11 mouse cellular contexts compared by ENCODE assay signal in the genomic region with DNA sequence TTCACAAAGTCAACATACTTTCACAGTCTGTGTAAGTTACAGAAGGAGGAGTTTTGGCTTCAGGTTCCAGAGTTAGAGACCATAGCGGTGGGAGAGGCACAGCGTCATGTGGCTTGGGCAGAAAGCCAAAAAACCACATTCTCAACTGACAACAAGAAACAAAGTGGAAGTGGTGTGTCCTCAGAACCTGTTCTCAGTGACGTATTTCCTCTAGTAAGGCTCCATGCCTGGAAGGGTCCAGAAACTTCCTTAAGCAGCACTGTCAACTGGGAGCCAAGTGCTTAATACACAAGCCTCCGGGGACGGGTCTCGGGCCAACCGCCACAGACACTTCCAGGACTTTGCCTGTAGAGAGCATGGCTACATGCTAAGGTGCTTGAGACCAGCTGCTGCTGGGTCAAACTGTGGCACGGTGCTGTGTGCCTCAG.
DNase-seq lines count a peak whose midpoint lies in the region; ATAC-seq lines count a peak whose summit lies in the region.
"Had no signal": no experiment of that assay in that cellular context is flagged by ENCODE, and none has a peak within 500 bp of the region (broad histone marks: within the 10 kb centered on the region; RNA-seq: fewer than 3 reads in every experiment).

No protein-coding gene starts in this region.

- H3K9ac ChIP-seq in forebrain, embryonic 15.5 days (replicated peaks): no peak overlapping the region
- H3K9ac ChIP-seq: limb, embryonic 12.5 days; neural tube, embryonic 13.5 days had no signal

- WGBS in forebrain, embryonic 15.5 days: 79% methylated on average over 8 of the region's 8 CpGs

- intact Hi-C loops in heart, postnatal 10 days (cut with DNase I): no loop called here

- no peaks in the 10 kb centered on the region for H3K9me3 ChIP-seq in forebrain, embryonic 15.5 days
- H3K9me3 ChIP-seq: limb, embryonic 12.5 days; neural tube, embryonic 13.5 days had no signal

- H3K4me2 ChIP-seq in forebrain, embryonic 15.5 days (replicated peaks): no peak overlapping the region
- H3K4me2 ChIP-seq: limb, embryonic 12.5 days; neural tube, embryonic 13.5 days had no signal

- peak; percentile 70 for ATAC-seq in megakaryocyte progenitor cell, adult 5-6 weeks (replicated peaks; ENCODE audit: poor library complexity)
- no peak for ATAC-seq in erythroblast, adult 5-6 weeks (replicated peaks; ENCODE audit: low FRiP score, poor library complexity, severe bottlenecking)
- no peak for ATAC-seq in forebrain, embryonic 15.5 days (replicated peaks)

- peak; percentile 15 to 24 for DNase-seq in heart, postnatal 10 days
- no peak for DNase-seq in heart, adult 9 months (ENCODE audit: low spot score in 2 of 2)
- peak; percentile 36 to 61 for DNase-seq in CD8-positive naive resting alpha-beta T cell, adult 2 months (ENCODE audit: low read depth in 2 of 2, low spot score in 2 of 2)
- DNase-seq in induced T-regulatory cell, adult 2 months (ENCODE audit: low read depth): peak; percentile 74
- DNase-seq in frontal cortex, postnatal 10 days (ENCODE audit: low spot score in 2 of 2): no peak
- DNase-seq: cerebellum, adult 9-11 months had no signal

- no peak overlapping the region for H3K4me3 ChIP-seq in forebrain, embryonic 15.5 days
- H3K4me3 ChIP-seq: limb, embryonic 12.5 days; neural tube, embryonic 13.5 days had no signal

- no peaks in the 10 kb centered on the region for H3K36me3 ChIP-seq in forebrain, embryonic 15.5 days
- H3K36me3 ChIP-seq: limb, embryonic 12.5 days; neural tube, embryonic 13.5 days had no signal

- H3K27me3 ChIP-seq in forebrain, embryonic 15.5 days: no peaks in the 10 kb centered on the region
- H3K27me3 ChIP-seq: limb, embryonic 12.5 days; neural tube, embryonic 13.5 days had no signal

- H3K27ac ChIP-seq in forebrain, embryonic 15.5 days (replicated peaks): no peak overlapping the region
- H3K27ac ChIP-seq: limb, embryonic 12.5 days; neural tube, embryonic 13.5 days had no signal

- no peaks in the 10 kb centered on the region for H3K4me1 ChIP-seq in forebrain, embryonic 15.5 days
- H3K4me1 ChIP-seq: neural tube, embryonic 13.5 days had no signal

Comparison
In these comparisons a context has a peak if more than half of its experiments do, and no peak if none do; other contexts are left out.
1. DNase-seq: peak in heart, postnatal 10 days (2 of 2), CD8-positive naive resting alpha-beta T cell, adult 2 months (2 of 2) and induced T-regulatory cell, adult 2 months (single experiment); none in heart, adult 9 months (0 of 2) and frontal cortex, postnatal 10 days (0 of 2).